Mouse (Mus musculus) small intestine, adult 2 months (tissue): ENCODE results near the gene Hs3st5.

Source experiments
- CTCF ChIP-seq: fragments of 200-500 bp; IDR thresholded peaks from 2 replicates; pipeline ENCODE4 v1.5.1; 2012; ENCODE audit warnings: low read depth, mild to moderate bottlenecking, control low read depth, inconsistent platforms, low read length, moderate library complexity, mixed read lengths; ENCODE audit not compliant: insufficient replicate concordance, insufficient read length; ENCODE audit errors: extremely low read depth
- POLR2A ChIP-seq: fragments of 200-500 bp; IDR thresholded peaks from 2 replicates; pipeline ENCODE4 v1.6.1; 2012; ENCODE audit warnings: low read depth, mild to moderate bottlenecking, control low read depth, inconsistent platforms, low read length, moderate library complexity

DNA sequence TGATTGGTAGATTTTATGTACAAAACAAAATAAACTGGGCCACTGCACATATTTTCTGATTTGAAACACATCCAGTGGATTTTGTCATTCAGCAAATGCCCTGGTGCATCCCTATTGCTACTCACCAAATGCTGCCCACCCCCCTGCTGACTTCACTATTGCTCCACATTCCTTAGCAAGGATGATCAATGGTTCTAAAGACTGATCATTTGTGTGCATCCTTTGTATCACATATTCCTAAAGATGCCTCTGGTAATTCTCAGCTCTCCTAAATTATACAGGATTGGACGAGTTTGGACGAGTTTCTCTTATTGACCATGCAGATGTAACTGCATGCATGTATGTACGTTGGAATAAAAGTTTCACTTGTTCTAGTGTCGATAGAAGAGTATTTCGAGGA, 52.1 kb downstream of the Hs3st5 start:
- TF ChIP-seq CTCF (no peak), POLR2A (no peak)
